In genomic region chr16:32138954-32139353, GRCm38 (mm10) we compare ENCODE assay signal across 19 mouse cellular contexts. TPM values are rescaled to one million over a fixed set of nuclear protein-coding genes. Genes with fewer than 3 reads are reported as not detected.
"Had no signal": no experiment of that assay in that cellular context is flagged by ENCODE, and none has a peak within 500 bp of the region (broad histone marks: within the 10 kb centered on the region; RNA-seq: fewer than 3 reads in every experiment).

No protein-coding gene starts in this region.

- H3K9me3 ChIP-seq: limb, embryonic 15.5 days; midbrain, embryonic 13.5 days had no signal

- H3K4me1 ChIP-seq: liver, embryonic 12.5 days; midbrain, embryonic 13.5 days had no signal

- H3K4me3 ChIP-seq: limb, embryonic 15.5 days; liver, embryonic 12.5 days; megakaryocyte, embryonic 14.5 days; midbrain, embryonic 13.5 days had no signal

- H3K9ac ChIP-seq: limb, embryonic 15.5 days; liver, embryonic 12.5 days; lung, embryonic 14.5 days; midbrain, embryonic 13.5 days had no signal

- H3K27ac ChIP-seq: limb, embryonic 15.5 days; liver, embryonic 12.5 days; macrophage; midbrain, embryonic 13.5 days; stomach, postnatal 0 days had no signal

- H3K4me2 ChIP-seq: limb, embryonic 15.5 days; liver, embryonic 12.5 days; lung, embryonic 14.5 days; midbrain, embryonic 13.5 days had no signal

- DNase-seq: kidney, adult 11 months; kidney, postnatal 10 days; kidney, postnatal 4 days; lung, embryonic 14.5 days; lung, postnatal 10 days; thymus, adult 18-20 months; thymus, postnatal 14 days had no signal

- H3K27me3 ChIP-seq: limb, embryonic 15.5 days; megakaryocyte, embryonic 14.5 days; midbrain, embryonic 13.5 days had no signal

- ATAC-seq: liver, embryonic 12.5 days; midbrain, embryonic 13.5 days had no signal

RNA-seq across cellular contexts. Expression of gene Bex6, which starts 40.7 kb away (rescaled TPM):
- total RNA-seq: left cerebral cortex, adult 18-20 months; left cerebral cortex, postnatal 14 days; midbrain, postnatal 0 days had no signal
- polyA plus RNA-seq: intestine, embryonic 14.5 days; kidney, embryonic 14.5 days; lung, embryonic 14.5 days; midbrain, embryonic 13.5 days; midbrain, postnatal 0 days; neural tube, embryonic 14.5 days; stomach, postnatal 0 days had no signal
